Mouse (Mus musculus): ENCODE results near the gene Tnr.

GRCm38 (mm10) chr1:159819511-159819910 lies 295.9 kb downstream of the Tnr start:
- TF ChIP-seq CTCF (conservative IDR thresholded peaks at IDR 0.05; ENCODE audit: insufficient read depth, insufficient read length, low read depth, low read length) (no peak), POLR2A (IDR thresholded peaks at IDR 0.05; ENCODE audit: low read depth, low read length) (no peak)
